Mouse (Mus musculus) embryonic fibroblast, embryonic 13.5 days (primary cell): ENCODE measurements around the gene Sap30.

ENCODE experiments used
- CTCF ChIP-seq: IDR thresholded peaks from 2 replicates; pipeline ENCODE4 v1.5.1; 2011; ENCODE audit warnings: mild to moderate bottlenecking, control low read depth, low read length, moderate library complexity, borderline replicate concordance; ENCODE audit not compliant: insufficient read depth
- POLR2A ChIP-seq: IDR thresholded peaks from 2 replicates; pipeline ENCODE4 v1.6.1; 2011; ENCODE audit warnings: low read depth, mild to moderate bottlenecking, control low read depth, low read length, moderate library complexity

DNA sequence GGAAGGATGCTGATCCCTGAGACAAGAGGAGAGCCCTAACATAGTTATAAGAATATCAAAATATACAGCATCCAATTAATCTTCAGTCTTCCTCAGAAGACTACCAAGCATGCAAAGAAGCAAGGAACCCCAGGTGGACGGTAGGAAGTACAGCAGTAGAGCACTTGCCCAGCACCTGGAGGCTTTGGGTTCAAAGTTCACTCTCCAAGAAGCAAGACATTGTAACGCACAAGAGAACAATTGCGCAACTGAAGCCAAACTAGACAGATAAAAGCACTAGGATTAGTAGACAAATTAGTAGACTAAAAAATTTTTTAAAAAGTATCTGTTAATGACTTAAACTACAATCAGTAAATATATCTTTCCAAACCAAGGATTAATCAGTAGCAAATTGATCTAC is 23.9 kb downstream of the Sap30 start:
- no peak for TF ChIP-seq POLR2A
- no peak for TF ChIP-seq CTCF
